Mouse (Mus musculus): ENCODE measurements at regions not wholly inside any gene's neighbourhood (a gene's known extent, or its start where the extent isn't known, plus 50 kb on each side); places are given as distances from the start of the nearest gene placed in this dataset.

- DNase-seq, result no peak
Measured at GRCm38 (mm10) chr2:169450801-169451200, 136.7 kb downstream of the Gm11011 start.

GRCm38 (mm10) chr2:169447495-169448280 lies 139.9 kb downstream of the Gm11011 start:
- no peak for DNase-seq

- no peak for DNase-seq
Measured at GRCm38 (mm10) chr2:169445877-169446276, 141.7 kb downstream of the Gm11011 start.

- no peak for DNase-seq
Measured at GRCm38 (mm10) chr2:169445371-169445770, 142.2 kb downstream of the Gm11011 start.

GRCm38 (mm10) chr2:169443271-169443670 lies 144.3 kb downstream of the Gm11011 start:
- DNase-seq, result no peak

- DNase-seq, result no peak
Measured at GRCm38 (mm10) chr2:169431516-169431915, 156.0 kb downstream of the Gm11011 start.

- no peak for DNase-seq
Measured at GRCm38 (mm10) chr2:169429411-169429810, 158.1 kb downstream of the Gm11011 start.

- DNase-seq, result no peak
Measured at GRCm38 (mm10) chr2:169424166-169424920, 163.2 kb downstream of the Gm11011 start.

GRCm38 (mm10) chr2:169412361-169412760 lies 175.2 kb downstream of the Gm11011 start:
- no peak for DNase-seq

- no peak for DNase-seq
Measured at GRCm38 (mm10) chr2:169410080-169410479, 177.5 kb downstream of the Gm11011 start.

GRCm38 (mm10) chr2:169404908-169405690 lies 182.4 kb downstream of the Gm11011 start:
- DNase-seq, result no peak

- no peak for DNase-seq
Measured at GRCm38 (mm10) chr2:169397758-169398157, 189.8 kb downstream of the Gm11011 start.

- DNase-seq, result no peak
Measured at GRCm38 (mm10) chr2:169397013-169397412, 190.5 kb downstream of the Gm11011 start.

- DNase-seq, result no peak
Measured at GRCm38 (mm10) chr2:169396294-169396693, 191.3 kb downstream of the Gm11011 start.

- no peak for DNase-seq
Measured at GRCm38 (mm10) chr2:169389611-169390010, 197.9 kb downstream of the Gm11011 start.

GRCm38 (mm10) chr2:169388569-169388968 lies 199.0 kb downstream of the Gm11011 start:
- DNase-seq, result no peak

GRCm38 (mm10) chr2:169387765-169388518 lies 199.6 kb downstream of the Gm11011 start:
- DNase-seq, result no peak

GRCm38 (mm10) chr2:169383701-169384100 lies 203.8 kb downstream of the Gm11011 start:
- DNase-seq, result no peak

GRCm38 (mm10) chr2:169373069-169373468 lies 214.5 kb downstream of the Gm11011 start:
- no peak for DNase-seq

GRCm38 (mm10) chr2:169365046-169365445 lies 222.5 kb downstream of the Gm11011 start:
- DNase-seq, result no peak

GRCm38 (mm10) chr2:169360272-169360671 lies 227.3 kb downstream of the Gm11011 start:
- DNase-seq, result peak in 1 of 2 experiments; percentile 18

- no peak for DNase-seq
Measured at GRCm38 (mm10) chr2:169357400-169357799, 230.1 kb downstream of the Gm11011 start.
